Mouse (Mus musculus): ENCODE measurements at regions not wholly inside any gene's neighbourhood (a gene's known extent, or its start where the extent isn't known, plus 50 kb on each side); places are given as distances from the start of the nearest gene placed in this dataset.

- TF ChIP-seq CTCF (IDR thresholded peaks at IDR 0.05; ENCODE audit: low read depth, low read length), result no peak
- TF ChIP-seq GATA2 (IDR thresholded peaks at IDR 0.05; ENCODE audit: borderline replicate concordance, low read depth, low read length), result no peak
- TF ChIP-seq POLR2AphosphoS5 (IDR thresholded peaks at IDR 0.05; ENCODE audit: insufficient replicate concordance, low read depth, low read length), result no peak
Measured at GRCm38 (mm10) chr3:131922733-131923132, 162.4 kb upstream of the Dkk2 start.

All from G1E (cell line).